Mouse (Mus musculus) forebrain, postnatal 0 days (tissue): ENCODE measurements around the gene Esx1. TPM values are rescaled to one million over a fixed set of nuclear protein-coding genes. Genes with fewer than 3 reads are reported as not detected.

Source experiments
- ATAC-seq: fragments of 200-750 bp; cut with Nextera tagmentation; 2 replicates; pipeline ENCODE4 v1.8.0; 2017; ENCODE audit warnings: mild to moderate bottlenecking, moderate library complexity
- DNase-seq: peaks from one replicate; pipeline ENCODE4 v3.0.0-alpha.2; 2015
- H3K27ac ChIP-seq: fragments of 300-500 bp; sonication (generic); 2 replicates; pipeline ENCODE4 v1.5.1; 2014; ENCODE audit warnings: low read depth, mild to moderate bottlenecking, antibody characterized with exemption, low read length, moderate library complexity, mixed read lengths
- H3K27me3 ChIP-seq: fragments of 300-500 bp; sonication (generic); 2 replicates; pipeline ENCODE4 v1.6.1; 2014; ENCODE audit warnings: mild to moderate bottlenecking, low read length, mixed read lengths; ENCODE audit not compliant: insufficient read depth
- H3K36me3 ChIP-seq: fragments of 300-500 bp; sonication (generic); 2 replicates; pipeline ENCODE4 v1.6.1; 2014; ENCODE audit warnings: mild to moderate bottlenecking, moderate library complexity; ENCODE audit not compliant: insufficient read depth
- H3K4me1 ChIP-seq: fragments of 300-500 bp; sonication (generic); 2 replicates; pipeline ENCODE4 v1.6.1; 2014; ENCODE audit warnings: antibody characterized with exemption; ENCODE audit not compliant: insufficient read depth
- H3K4me2 ChIP-seq: fragments of 300-500 bp; sonication (generic); 2 replicates; pipeline ENCODE4 v1.6.1; 2014; ENCODE audit warnings: low read depth, mild to moderate bottlenecking, moderate library complexity
- H3K4me3 ChIP-seq: fragments of 300-500 bp; sonication (generic); 2 replicates; pipeline ENCODE4 v1.5.1; 2014; ENCODE audit warnings: low read depth, low read length, mixed read lengths
- H3K9ac ChIP-seq: fragments of 300-500 bp; sonication (generic); 2 replicates; pipeline ENCODE4 v1.6.1; 2014; ENCODE audit warnings: mild to moderate bottlenecking
- H3K9me3 ChIP-seq: fragments of 300-500 bp; sonication (generic); 2 replicates; pipeline ENCODE4 v1.6.1; 2016; ENCODE audit warnings: low read length
- CTCF ChIP-seq: sonication (generic); IDR thresholded peaks from 2 replicates; pipeline ENCODE4 v1.5.1; 2016; ENCODE audit warnings: antibody characterized with exemption, control low read depth, low read depth
- WGBS: fragments of 180-500 bp; shearing (Covaris S2); extraction: QIAGEN DNeasy Blood & Tissue Kit; methylation state at CpG from one replicate; pipeline ENCODE4 v1.1.7; 2014; 5-methylcytosine and 5-hydroxymethylcytosine counted together
- polyA plus RNA-seq: library from polyadenylated mRNA; unstranded; fragments of >200 nt; fragmentation: Nextera tagmentation; extraction: Ambion mirVana; gene quantifications from 2 replicates; pipeline ENCODE4 v1.2.1, GENCODE M21; 2015
- total RNA-seq: library from RNA; depleted of rRNA; stranded (reverse); fragments of >200 nt; gene quantifications from 2 replicates; pipeline ENCODE4 v1.2.3, GENCODE M21; 2014; rRNA removed

Gene Esx1
- not detected in 2 replicates for total RNA-seq
- not detected in 2 replicates for polyA plus RNA-seq

GRCm38 (mm10) chrX:137121718-137122117 lies at the start of gene Esx1:
Gene Esx1, minus strand, starts transcription at chrX:137122083.
- Histone ChIP-seq H3K9ac (no peak within 1 kb of the TSS), H3K9me3 (no peaks in the 10 kb centered on the region), H3K4me3 (no peak within 1 kb of the TSS), H3K27ac (no peak within 1 kb of the TSS), H3K4me1 (no peaks in the 10 kb centered on the region), H3K36me3 (no peaks in the 10 kb centered on the region), H3K4me2 (no peak within 1 kb of the TSS), H3K27me3 (peaks cover 33% of the 10 kb centered on the region)
- DNase-seq (no peak), ATAC-seq (no peak)
- 28% methylated on average over 21 of the region's 21 CpGs for WGBS
- TF ChIP-seq CTCF: no peak

DNA sequence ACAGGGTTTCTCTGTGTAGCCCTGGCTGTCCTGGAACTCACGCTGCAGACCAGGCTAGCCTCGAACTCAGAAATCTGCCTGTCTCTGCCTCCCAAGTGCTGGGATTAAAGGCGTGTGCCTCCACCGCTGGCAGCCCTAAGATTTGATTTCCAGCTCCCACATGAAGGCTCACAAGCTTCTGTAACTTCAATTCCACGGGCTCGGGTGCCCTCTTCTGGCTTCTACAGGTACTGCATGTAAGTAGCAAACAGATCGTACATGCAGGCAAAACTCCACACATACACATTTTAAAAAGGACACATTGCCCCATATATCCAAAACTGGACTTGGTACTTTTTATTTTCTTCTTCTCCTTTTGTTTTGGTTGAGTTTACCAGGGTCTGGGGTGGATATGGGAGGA lies 48.1 kb upstream of the Esx1 start:
- TF ChIP-seq CTCF: peak; percentile 19; the same call in 1 of the 2 replicates
- WGBS: 44% methylated on average over 7 of the region's 7 CpGs
- DNase-seq (no peak), ATAC-seq (no peak)
- no peak overlapping the region for H3K4me2 ChIP-seq
- no peak overlapping the region for H3K27ac ChIP-seq
- no peak overlapping the region for H3K4me3 ChIP-seq
- no peaks in the 10 kb centered on the region for H3K27me3 ChIP-seq
- H3K9me3 ChIP-seq: no peaks in the 10 kb centered on the region
- H3K36me3 ChIP-seq: no peaks in the 10 kb centered on the region
- no peak overlapping the region for H3K9ac ChIP-seq
- H3K4me1 ChIP-seq: no peaks in the 10 kb centered on the region

GRCm38 (mm10) chrX:137167658-137168057 lies 45.8 kb upstream of the Esx1 start:
- no peak for TF ChIP-seq CTCF
- no peak for ATAC-seq
- 74% methylated on average over 7 of the region's 7 CpGs for WGBS
- Histone ChIP-seq H3K27ac (no peak overlapping the region), H3K9ac (no peak overlapping the region), H3K9me3 (no peaks in the 10 kb centered on the region), H3K36me3 (no peaks in the 10 kb centered on the region), H3K27me3 (no peaks in the 10 kb centered on the region), H3K4me2 (no peak overlapping the region), H3K4me3 (no peak overlapping the region), H3K4me1 (no peaks in the 10 kb centered on the region)
- no peak for DNase-seq

DNA sequence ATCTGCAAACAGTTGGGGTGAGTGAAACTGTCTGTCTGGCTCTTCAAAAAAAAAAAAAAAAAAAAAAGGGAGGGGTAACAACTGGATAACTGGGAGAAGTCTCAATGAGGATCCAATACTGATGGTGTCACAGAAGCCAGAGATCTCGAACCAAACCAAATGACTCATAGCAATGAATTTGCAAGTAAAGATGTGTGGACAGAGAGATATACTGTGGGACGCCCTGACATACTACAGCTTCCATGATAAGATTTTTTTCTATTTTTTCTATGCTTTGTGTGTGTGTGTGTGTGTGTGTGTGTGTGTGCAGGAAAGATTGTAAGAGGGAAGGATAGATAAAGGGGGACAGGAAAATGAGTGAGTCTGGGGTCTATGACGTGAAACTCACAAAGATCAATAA lies 43.7 kb upstream of the Esx1 start:
- 89% methylated on average over 3 of the region's 3 CpGs for WGBS
- H3K4me1 ChIP-seq: no peaks in the 10 kb centered on the region
- no peak overlapping the region for H3K27ac ChIP-seq
- H3K27me3 ChIP-seq: no peaks in the 10 kb centered on the region
- H3K4me2 ChIP-seq: no peak overlapping the region
- no peak overlapping the region for H3K9ac ChIP-seq
- DNase-seq (no peak), ATAC-seq (no peak)
- no peak overlapping the region for H3K4me3 ChIP-seq
- TF ChIP-seq CTCF: no peak
- no peaks in the 10 kb centered on the region for H3K9me3 ChIP-seq
- H3K36me3 ChIP-seq: no peaks in the 10 kb centered on the region

GRCm38 (mm10) chrX:137162700-137163099 lies 40.8 kb upstream of the Esx1 start:
- 81% methylated on average over 1 of the region's 1 CpGs for WGBS
- Histone ChIP-seq H3K36me3 (no peaks in the 10 kb centered on the region), H3K4me3 (no peak overlapping the region), H3K27ac (no peak overlapping the region), H3K4me1 (no peaks in the 10 kb centered on the region), H3K9me3 (no peaks in the 10 kb centered on the region), H3K9ac (no peak overlapping the region), H3K4me2 (no peak overlapping the region), H3K27me3 (no peaks in the 10 kb centered on the region)
- ATAC-seq (no peak), DNase-seq (no peak)
- no peak for TF ChIP-seq CTCF

GRCm38 (mm10) chrX:137160971-137161370 lies 39.1 kb upstream of the Esx1 start:
- no peaks in the 10 kb centered on the region for H3K9me3 ChIP-seq
- H3K27ac ChIP-seq: no peak overlapping the region
- H3K4me2 ChIP-seq: no peak overlapping the region
- no peak for TF ChIP-seq CTCF
- no peak overlapping the region for H3K4me3 ChIP-seq
- no peak for ATAC-seq
- 55% methylated on average over 3 of the region's 3 CpGs for WGBS
- no peaks in the 10 kb centered on the region for H3K4me1 ChIP-seq
- no peaks in the 10 kb centered on the region for H3K27me3 ChIP-seq
- H3K36me3 ChIP-seq: no peaks in the 10 kb centered on the region
- no peak for DNase-seq
- H3K9ac ChIP-seq: no peak overlapping the region

DNA sequence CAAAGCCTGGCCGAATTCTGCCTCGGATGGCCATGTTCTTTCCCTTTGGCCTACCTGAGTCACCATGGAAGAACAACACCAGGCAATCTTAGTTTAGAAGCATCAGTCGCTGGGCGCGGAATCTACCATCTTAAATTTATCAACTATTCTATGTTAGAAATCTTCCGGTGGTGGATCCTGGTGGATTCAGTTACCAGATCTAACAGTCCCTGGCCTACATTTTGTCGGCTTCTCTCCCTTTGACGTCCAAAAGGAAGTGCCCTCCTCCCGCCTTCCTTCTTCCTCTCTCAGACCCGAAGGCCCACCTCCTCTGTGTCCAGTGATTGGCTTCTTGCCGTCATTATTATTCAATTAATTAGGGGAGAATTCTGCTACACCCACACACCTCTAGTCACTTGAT lies 27.2 kb upstream of the Esx1 start:
- Histone ChIP-seq H3K4me3 (no peak overlapping the region), H3K4me1 (no peaks in the 10 kb centered on the region), H3K9me3 (no peaks in the 10 kb centered on the region), H3K4me2 (no peak overlapping the region), H3K27ac (no peak overlapping the region), H3K9ac (no peak overlapping the region), H3K36me3 (no peaks in the 10 kb centered on the region), H3K27me3 (no peaks in the 10 kb centered on the region)
- WGBS: 92% methylated on average over 11 of the region's 11 CpGs
- TF ChIP-seq CTCF: no peak
- DNase-seq (no peak), ATAC-seq (no peak)

GRCm38 (mm10) chrX:137144674-137145073 lies 22.8 kb upstream of the Esx1 start:
- Histone ChIP-seq H3K9me3 (no peaks in the 10 kb centered on the region), H3K4me2 (no peak overlapping the region), H3K27me3 (no peaks in the 10 kb centered on the region), H3K4me3 (no peak overlapping the region), H3K27ac (no peak overlapping the region), H3K4me1 (no peaks in the 10 kb centered on the region), H3K36me3 (no peaks in the 10 kb centered on the region), H3K9ac (no peak overlapping the region)
- ATAC-seq: no peak
- TF ChIP-seq CTCF: no peak; the same call in 1 of the 2 replicates
- WGBS: 34% methylated on average over 4 of the region's 4 CpGs
- DNase-seq: no peak
